Mouse (Mus musculus) gastrocnemius, postnatal 36 days (tissue): Measurements from ENCODE around the gene Ctu2. TPM values are rescaled to one million over a fixed set of nuclear protein-coding genes. Genes with fewer than 3 reads are reported as not detected.
A peak's percentile ranks its signal among the peaks of the same experiment; 100 is the strongest.

Source experiments
- DNase-seq, 2 experiments: peaks; one replicate each; pipeline ENCODE4 v3.0.0; 2022
- intact Hi-C: fragments of 180-260 bp; cut with DNase I; formaldehyde crosslinking; loops from one replicate; pipeline ENCODE4 v1.15.1; 2025
- total RNA-seq, 2 experiments: library from RNA; stranded (reverse); gene quantifications; 2 replicates each; pipeline ENCODE4 v1.2.3; 2021

The Ctu2 gene
- total RNA-seq, 2 experiments from 2014 or later: 5.0 to 5.7 TPM

DNA sequence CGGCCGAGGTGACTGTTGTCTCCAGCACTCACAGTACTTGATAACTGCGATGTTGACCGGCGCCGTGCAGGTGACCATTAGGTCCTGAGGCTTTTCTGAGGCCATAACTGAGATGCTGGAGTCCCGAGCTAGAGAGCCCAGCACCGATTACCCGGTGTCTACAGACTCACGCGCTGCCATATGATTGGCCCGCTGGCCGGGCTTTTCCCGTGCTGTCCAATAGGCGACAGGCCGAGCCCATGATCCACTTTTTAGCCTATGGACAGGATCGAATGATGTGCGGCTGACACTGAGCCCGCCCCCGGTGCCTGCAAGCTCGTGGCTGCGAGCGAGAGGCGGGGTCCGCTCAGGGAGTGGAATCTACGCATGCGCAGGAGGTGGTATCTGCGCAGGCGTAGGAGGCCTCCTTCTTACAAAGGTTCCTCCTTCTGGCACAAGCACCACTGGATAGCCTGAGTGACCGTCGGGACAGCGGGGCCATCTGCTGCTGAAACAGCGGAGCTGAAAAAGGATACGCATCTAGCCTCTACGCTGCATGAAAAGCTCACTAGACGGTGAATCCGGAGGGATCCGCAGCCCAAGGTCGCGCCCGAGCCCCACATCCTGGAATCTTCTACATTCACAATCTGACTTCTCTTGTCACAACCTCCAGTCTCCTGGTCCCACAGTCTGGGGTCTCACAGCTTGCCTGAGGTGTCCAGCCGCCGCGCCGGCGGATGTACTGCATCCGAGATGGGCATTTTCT lies 32.5 kb upstream of the Ctu2 start, which contains the start of gene Mvd:
Mvd (minus strand) TSS at position 161 of the 745 bp plus-strand sequence.
- intact Hi-C loops: loop anchor here (5.0 to 10.0 kb wide), 2 partner anchors 106 to 1669 kb away; no protein-coding TSS in a partner anchor

GRCm38 (mm10) chr8:122444058-122444748 lies 31.7 kb upstream of the Ctu2 start:
- intact Hi-C loops: loop anchor here (5.0 to 10.0 kb wide), 2 partner anchors 107 to 1669 kb away; no protein-coding TSS in a partner anchor
- DNase-seq: peak; percentile 77 to 79

More for the DNA sequence above, 32.5 kb upstream of the Ctu2 start, which contains the start of gene Mvd:
- peak; percentile 97 to 99 for DNase-seq

DNA sequence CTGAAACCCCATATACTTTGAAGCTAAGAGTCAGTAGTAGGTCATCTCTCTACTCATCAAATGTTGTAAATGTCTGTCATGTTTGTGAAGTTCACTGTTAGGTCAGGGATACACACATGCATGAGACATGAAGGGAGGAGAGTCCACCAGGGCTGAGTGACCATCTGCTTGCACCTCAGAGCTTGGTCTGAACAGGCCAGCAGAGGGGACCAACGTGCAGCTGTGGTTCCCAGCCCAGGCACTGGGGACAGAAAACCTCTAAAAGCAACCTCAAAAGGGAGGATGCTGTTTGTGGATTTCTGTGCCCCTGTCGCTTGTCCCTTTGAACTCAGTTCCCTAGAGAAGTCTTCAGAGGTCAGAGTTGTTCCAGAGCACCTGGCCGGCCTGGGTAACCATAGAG lies 30.7 kb upstream of the Ctu2 start:
- intact Hi-C loops: loop anchor here (10.0 kb wide), 1 partner anchor 1670 kb away; no protein-coding TSS in a partner anchor
- DNase-seq: no peak

GRCm38 (mm10) chr8:122451161-122451703 lies 24.7 kb upstream of the Ctu2 start:
- peak in 1 of 2 experiments; percentile 44 for DNase-seq
- intact Hi-C loops: no loop called here

GRCm38 (mm10) chr8:122452154-122452553 lies 23.8 kb upstream of the Ctu2 start:
- peak in 1 of 2 experiments; percentile 32 for DNase-seq
- intact Hi-C loops: no loop called here

GRCm38 (mm10) chr8:122454409-122454808 lies 21.5 kb upstream of the Ctu2 start:
- intact Hi-C loops: no loop called here
- DNase-seq: no peak

DNA sequence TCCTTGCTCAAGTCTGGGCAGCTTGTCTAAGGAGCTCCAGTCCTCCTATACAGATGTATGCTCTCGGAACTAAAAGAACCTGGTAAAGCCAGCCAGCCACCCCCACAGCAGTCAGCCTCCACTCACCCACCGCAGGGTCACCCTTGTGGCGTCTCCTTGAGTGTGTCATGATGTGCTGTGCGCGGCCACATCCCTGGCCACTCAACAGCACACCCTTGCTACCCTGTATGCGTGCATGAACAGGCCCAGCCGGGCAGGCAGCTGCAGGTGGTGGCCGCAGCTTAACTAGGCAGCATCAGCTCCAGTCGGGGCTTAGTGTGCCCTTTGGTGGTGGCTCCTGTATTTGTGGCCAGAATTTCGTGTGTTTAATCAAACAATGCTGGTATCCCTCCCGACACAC lies 18.8 kb upstream of the Ctu2 start:
- intact Hi-C loops: no loop called here
- DNase-seq: no peak

GRCm38 (mm10) chr8:122459218-122459900 lies 16.6 kb upstream of the Ctu2 start:
- intact Hi-C loops: no loop called here

GRCm38 (mm10) chr8:122459990-122460389 lies 16.0 kb upstream of the Ctu2 start:
- DNase-seq: no peak
- intact Hi-C loops: no loop called here

More at GRCm38 (mm10) chr8:122459218-122459900, 16.6 kb upstream of the Ctu2 start:
- DNase-seq: no peak

GRCm38 (mm10) chr8:122460524-122461472 lies 15.1 kb upstream of the Ctu2 start, which contains the start of gene Snai3:
Gene Snai3 (minus strand): TSS chr8:122460733.
- intact Hi-C loops: no loop called here
- DNase-seq: peak in 1 of 2 experiments; percentile 52

DNA sequence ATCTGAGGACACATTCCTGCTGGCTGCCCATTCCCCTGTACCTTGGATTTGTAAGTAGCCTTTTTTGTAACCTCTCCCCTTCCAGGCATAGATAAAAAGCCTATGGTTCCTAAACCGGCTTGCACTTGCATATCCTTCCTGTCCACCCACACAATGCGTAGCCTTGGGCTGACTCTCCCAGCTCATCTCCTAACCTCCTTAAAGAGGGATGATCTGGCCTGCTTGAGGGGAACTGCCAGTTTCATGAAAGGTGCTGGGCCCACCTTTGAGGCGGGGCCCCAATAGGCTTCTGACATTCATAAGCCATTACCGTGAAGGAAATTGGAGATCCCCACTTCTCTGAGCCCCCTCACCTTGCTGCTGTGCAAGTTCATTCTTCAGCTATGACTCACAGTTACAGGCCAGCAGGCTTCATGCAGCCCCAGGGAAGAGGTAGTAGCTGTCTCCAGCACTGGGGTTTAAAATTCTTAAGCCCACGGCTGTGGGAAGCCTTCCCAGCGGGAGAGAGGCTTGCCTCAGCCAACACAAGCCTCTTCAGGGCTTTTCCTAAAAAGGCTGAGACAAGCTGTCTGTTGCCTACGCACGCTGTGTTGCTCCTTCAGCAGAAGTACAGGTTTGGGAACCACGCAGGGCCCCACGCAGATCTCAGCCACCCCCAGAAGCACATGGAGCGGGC lies 14.3 kb upstream of the Ctu2 start:
- no peak for DNase-seq
- intact Hi-C loops: no loop called here

GRCm38 (mm10) chr8:122462510-122462909 lies 13.4 kb upstream of the Ctu2 start:
- no peak for DNase-seq
- intact Hi-C loops: no loop called here

- intact Hi-C loops: no loop called here
- no peak for DNase-seq
Observed at GRCm38 (mm10) chr8:122463651-122464640, 12.0 kb upstream of the Ctu2 start.

DNA sequence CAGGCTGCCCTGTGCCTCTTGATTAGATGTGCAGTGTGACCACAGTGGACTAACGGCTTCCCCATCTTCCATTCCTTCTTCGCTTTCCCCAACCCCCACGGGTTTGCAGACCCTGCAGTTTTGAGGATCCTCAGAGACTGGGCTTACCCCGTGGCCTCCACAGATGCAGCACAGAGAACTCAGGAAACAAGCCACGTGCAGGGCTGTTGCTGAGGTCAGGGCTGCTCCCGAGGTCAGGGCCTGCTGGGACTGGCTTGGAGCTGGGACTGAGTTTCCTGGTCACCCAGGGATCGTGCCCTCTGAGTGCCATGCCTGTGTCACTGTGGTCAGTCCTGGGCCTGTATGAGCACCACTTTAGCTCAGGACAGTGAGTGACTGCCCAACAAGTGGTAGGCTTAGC lies 11.0 kb upstream of the Ctu2 start:
- intact Hi-C loops: no loop called here
- no peak for DNase-seq

DNA sequence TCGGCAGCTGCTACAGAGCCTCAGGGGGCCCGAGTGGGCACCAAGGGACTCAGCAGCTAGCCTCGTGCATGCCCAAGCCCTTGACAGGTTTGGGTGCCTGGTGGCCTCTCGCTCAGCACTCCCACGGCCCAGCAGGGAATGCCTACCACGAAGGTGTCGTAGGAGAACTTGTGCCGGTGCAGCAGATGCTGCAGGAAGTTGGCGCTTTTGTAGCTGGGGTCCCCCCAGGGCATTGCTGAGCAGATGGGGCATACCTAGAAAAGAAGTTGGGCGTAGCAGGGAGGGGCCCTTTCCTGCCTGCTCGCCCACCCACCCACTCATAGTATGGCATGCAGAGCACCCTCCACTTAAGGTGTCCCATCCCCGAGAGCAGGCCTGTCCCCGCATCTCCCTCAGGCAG lies 8.1 kb upstream of the Ctu2 start:
- intact Hi-C loops: no loop called here
- no peak for DNase-seq

DNA sequence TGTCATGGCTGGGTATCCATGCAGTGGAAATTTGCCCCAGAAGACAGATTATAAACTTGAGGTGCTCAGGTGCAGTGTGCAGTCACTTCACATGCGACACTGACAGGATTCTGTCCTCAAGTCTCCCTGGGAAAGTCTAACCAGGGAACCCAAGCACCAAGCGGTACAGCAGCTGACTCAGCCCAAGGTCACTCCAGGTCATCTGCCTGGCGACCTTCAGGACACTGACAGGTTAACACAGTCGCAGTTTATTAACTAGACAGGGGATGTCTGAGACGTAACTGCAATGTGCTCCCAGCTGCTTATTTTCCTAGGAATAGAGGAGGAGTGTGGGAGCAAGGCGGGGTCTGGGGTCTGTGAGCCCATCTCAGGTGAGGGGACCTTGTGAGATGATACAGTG lies 6.5 kb upstream of the Ctu2 start:
- intact Hi-C loops: no loop called here
- no peak for DNase-seq

DNA sequence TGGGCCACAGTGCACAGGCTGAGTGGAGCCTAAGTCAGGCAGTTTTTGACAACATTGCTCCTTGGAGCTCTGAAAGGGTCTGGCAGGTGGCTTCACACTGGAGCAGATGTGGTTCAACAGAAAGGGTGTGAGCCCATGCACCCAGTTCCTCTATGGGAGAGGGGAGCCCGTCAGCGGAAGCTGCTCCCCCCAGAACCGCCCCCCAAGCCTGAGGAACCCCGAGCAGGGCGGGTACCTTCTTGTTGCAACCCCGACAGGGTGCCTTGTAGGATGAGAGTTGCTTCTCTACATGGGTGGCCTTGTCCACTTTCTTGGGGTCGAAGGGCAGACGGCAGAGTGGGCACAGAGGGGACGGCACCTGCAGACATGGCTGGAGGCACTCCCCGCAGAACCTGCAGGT lies 6.0 kb upstream of the Ctu2 start:
- intact Hi-C loops: no loop called here
- DNase-seq: no peak

GRCm38 (mm10) chr8:122470691-122471090 lies 5.3 kb upstream of the Ctu2 start:
- intact Hi-C loops: no loop called here
- no peak for DNase-seq
